Mouse (Mus musculus): ENCODE data around the gene Hoxa2. TPM values are rescaled to one million over a fixed set of nuclear protein-coding genes. Genes with fewer than 3 reads are reported as not detected.
A peak's percentile ranks its signal among the peaks of the same experiment; 100 is the strongest.

Hoxa2 gene
- polyA plus RNA-seq, 1 experiment from 2014 or later, result 3.3 TPM

DNA sequence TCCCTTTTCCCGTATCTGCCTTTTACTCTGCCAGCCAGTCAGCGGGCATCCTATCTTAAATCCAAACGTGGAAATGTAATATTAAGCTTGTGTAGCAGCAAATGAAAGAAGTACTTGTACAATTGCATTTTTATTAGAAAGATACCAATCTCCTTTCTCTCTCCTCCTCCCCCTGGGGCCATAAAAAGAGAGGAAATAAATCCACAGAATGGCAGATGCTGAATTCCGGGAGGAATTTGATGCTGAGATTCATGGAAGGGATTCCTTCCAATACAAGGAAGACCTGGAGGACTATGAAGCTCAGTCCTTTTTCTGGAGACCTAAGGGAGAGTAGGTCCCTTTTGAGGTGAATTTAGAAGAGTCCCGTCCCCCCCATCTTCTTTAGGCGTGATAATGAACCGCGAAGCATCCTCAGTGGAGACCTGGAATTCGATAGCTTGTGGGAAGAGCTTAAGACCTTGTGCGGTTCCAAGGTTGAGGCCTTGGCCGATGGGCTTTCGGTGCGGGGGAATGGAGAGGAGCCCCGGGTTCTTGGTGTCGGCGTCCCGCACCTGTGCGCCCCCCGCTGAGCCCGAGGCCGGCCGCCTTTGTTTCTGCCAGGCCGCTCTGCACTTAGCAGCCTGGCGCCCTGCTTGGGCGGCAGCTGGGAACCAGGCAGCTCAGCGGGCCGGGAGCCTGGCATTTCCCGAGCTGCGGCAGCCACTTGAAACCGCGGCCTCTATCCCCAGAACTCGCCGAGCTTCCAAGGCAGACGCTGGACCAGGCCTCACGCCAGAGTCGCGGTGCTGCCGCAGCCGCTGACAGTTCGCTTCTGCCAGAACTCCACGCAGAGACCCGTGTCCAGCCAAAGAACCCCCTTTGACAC lies 3.8 kb upstream of the Hoxa2 start:
- H3K36me3 ChIP-seq (ENCODE audit: control insufficient read depth, insufficient read depth), result no peaks in the 10 kb centered on the region; the same call in 1 of the 2 replicates
- peak overlapping the region; percentile 38 for H3K9ac ChIP-seq (ENCODE audit: low read depth, low read length)
- peak overlapping the region; percentile 19 for H3K4me3 ChIP-seq (ENCODE audit: low read depth, low read length)
- H3K27ac ChIP-seq (ENCODE audit: low read depth, low read length), result peak overlapping the region; percentile 62; the same call in 1 of the 2 replicates
- peak overlapping the region; percentile 63 for H3K4me2 ChIP-seq (replicated peaks; ENCODE audit: low read depth)
- no peaks in the 10 kb centered on the region for H3K9me3 ChIP-seq (ENCODE audit: control insufficient read depth)
- H3K27me3 ChIP-seq (replicated peaks; ENCODE audit: control insufficient read depth, insufficient read depth, low read length), result peaks cover 26% of the 10 kb centered on the region
- WGBS, result 51% methylated on average over 42 of the region's 42 CpGs
- TF ChIP-seq CTCF (IDR thresholded peaks at IDR 0.05; ENCODE audit: low read depth), result no peak
- H3K4me1 ChIP-seq (replicated peaks; ENCODE audit: control insufficient read depth, insufficient read depth, low read length), result no peaks in the 10 kb centered on the region
- no peak for ATAC-seq

DNA sequence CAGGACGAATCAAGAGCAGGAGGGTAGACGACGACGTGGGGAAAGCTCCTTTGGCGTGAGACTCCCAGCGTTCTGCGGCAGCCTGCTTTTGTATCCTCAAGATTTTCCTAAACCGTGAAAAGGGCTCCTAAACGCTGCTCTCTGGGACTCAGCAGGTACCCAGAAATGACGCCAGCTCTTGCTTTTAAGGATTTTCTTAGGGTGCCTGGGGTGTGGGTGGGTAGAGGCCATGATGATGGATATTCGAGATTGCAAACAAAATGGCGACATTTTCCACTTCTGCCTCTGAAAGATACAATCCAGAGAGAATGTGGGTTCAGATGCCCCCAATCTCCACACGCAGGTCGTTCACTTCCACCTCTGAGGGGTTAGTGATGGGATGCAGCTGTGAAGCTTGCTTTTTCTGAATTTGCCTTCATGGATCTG lies 3.1 kb upstream of the Hoxa2 start:
- Histone ChIP-seq H3K4me2 (replicated peaks; ENCODE audit: low read depth) (peak overlapping the region; percentile 63), H3K27me3 (replicated peaks; ENCODE audit: control insufficient read depth, insufficient read depth, low read length) (peaks cover 33% of the 10 kb centered on the region), H3K4me3 (ENCODE audit: low read depth, low read length) (peak overlapping the region; percentile 19), H3K27ac (ENCODE audit: low read depth, low read length) (peak overlapping the region; percentile 62), H3K4me1 (replicated peaks; ENCODE audit: control insufficient read depth, insufficient read depth, low read length) (no peaks in the 10 kb centered on the region), H3K9me3 (ENCODE audit: control insufficient read depth) (no peaks in the 10 kb centered on the region), H3K36me3 (ENCODE audit: control insufficient read depth, insufficient read depth) (no peaks in the 10 kb centered on the region; the same call in 1 of the 2 replicates), H3K9ac (ENCODE audit: low read depth, low read length) (peak overlapping the region; percentile 0; the same call in 1 of the 2 replicates)
- WGBS, result 65% methylated on average over 14 of the region's 14 CpGs
- ATAC-seq, result no peak
- no peak for TF ChIP-seq CTCF (IDR thresholded peaks at IDR 0.05; ENCODE audit: low read depth)

DNA sequence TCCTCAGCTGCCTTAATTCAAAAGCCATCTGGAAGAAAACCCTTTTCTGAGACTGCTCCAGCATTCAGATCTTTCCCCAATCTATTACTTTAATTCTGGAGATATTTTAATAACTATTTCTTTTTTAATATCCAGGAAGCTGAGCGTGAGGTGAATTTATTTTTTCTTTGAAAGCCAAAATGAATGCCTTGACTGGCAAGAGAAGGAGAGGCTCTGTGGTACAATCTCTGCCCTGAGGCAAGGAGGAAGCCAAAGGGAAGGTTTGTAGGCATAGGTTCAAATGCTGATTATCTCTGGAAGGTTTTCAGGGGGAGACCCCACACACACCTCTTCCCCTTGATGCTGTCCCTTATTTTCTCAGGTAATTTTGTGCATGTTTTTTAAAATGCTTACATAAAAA lies 2.5 kb upstream of the Hoxa2 start:
- H3K4me3 ChIP-seq (ENCODE audit: low read depth, low read length), result peak overlapping the region; percentile 47; the same call in 1 of the 2 replicates
- peak overlapping the region; percentile 0; the same call in 1 of the 2 replicates for H3K9ac ChIP-seq (ENCODE audit: low read depth, low read length)
- peak overlapping the region; percentile 63 for H3K4me2 ChIP-seq (replicated peaks; ENCODE audit: low read depth)
- no peaks in the 10 kb centered on the region for H3K4me1 ChIP-seq (replicated peaks; ENCODE audit: control insufficient read depth, insufficient read depth, low read length)
- no peaks in the 10 kb centered on the region for H3K9me3 ChIP-seq (ENCODE audit: control insufficient read depth)
- no peak for ATAC-seq
- H3K27me3 ChIP-seq (replicated peaks; ENCODE audit: control insufficient read depth, insufficient read depth, low read length), result peaks cover 29% of the 10 kb centered on the region
- no peaks in the 10 kb centered on the region; the same call in 1 of the 2 replicates for H3K36me3 ChIP-seq (ENCODE audit: control insufficient read depth, insufficient read depth)
- 65% methylated on average over 1 of the region's 1 CpGs for WGBS
- no peak for TF ChIP-seq CTCF (IDR thresholded peaks at IDR 0.05; ENCODE audit: low read depth)
- H3K27ac ChIP-seq (ENCODE audit: low read depth, low read length), result peak overlapping the region; percentile 62

DNA sequence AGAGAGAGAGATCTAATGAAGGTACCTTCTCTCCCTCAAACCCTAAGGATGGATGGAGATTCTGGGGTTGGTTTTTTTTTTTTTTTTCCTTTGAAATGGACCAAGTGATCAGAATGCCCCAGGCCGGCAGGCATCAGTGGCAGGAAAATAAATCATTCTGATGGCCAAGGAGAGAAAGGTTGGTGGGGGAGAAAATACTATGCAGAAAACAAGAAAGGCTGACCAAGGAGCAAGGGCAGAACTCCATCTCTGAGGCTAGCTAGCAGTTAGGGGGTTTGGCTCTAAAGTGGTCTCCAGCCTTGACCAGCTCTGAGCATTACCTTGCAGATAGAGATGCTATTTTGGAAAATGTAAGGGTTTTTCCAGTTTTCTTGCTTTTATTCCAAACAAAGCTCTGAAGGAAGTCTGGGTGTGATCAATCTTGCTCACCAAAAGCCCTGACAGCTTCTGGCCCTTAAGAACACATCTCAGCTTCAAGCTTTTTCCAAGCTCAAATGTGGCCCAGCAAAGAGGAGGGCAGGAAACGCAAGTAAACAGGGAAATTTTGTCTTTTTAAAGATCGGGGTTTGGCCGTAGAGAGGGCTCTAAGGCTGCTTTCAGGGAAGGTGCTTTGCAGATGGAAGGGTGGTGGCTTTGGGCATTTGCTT lies 1.9 kb upstream of the Hoxa2 start:
- 62% methylated on average over 4 of the region's 4 CpGs for WGBS
- 0 out of 2 replicates have a peak overlapping the region, but pooled peaks have one; percentile 0 for H3K9ac ChIP-seq (ENCODE audit: low read depth, low read length)
- ATAC-seq, result no peak
- peaks cover 24% of the 10 kb centered on the region for H3K27me3 ChIP-seq (replicated peaks; ENCODE audit: control insufficient read depth, insufficient read depth, low read length)
- peak overlapping the region; percentile 63 for H3K4me2 ChIP-seq (replicated peaks; ENCODE audit: low read depth)
- H3K4me3 ChIP-seq (ENCODE audit: low read depth, low read length), result peak overlapping the region; percentile 47
- no peaks in the 10 kb centered on the region for H3K4me1 ChIP-seq (replicated peaks; ENCODE audit: control insufficient read depth, insufficient read depth, low read length)
- H3K27ac ChIP-seq (ENCODE audit: low read depth, low read length), result peak overlapping the region; percentile 17; the same call in 1 of the 2 replicates
- no peaks in the 10 kb centered on the region; the same call in 1 of the 2 replicates for H3K36me3 ChIP-seq (ENCODE audit: control insufficient read depth, insufficient read depth)
- TF ChIP-seq CTCF (IDR thresholded peaks at IDR 0.05; ENCODE audit: low read depth), result no peak
- no peaks in the 10 kb centered on the region for H3K9me3 ChIP-seq (ENCODE audit: control insufficient read depth)

DNA sequence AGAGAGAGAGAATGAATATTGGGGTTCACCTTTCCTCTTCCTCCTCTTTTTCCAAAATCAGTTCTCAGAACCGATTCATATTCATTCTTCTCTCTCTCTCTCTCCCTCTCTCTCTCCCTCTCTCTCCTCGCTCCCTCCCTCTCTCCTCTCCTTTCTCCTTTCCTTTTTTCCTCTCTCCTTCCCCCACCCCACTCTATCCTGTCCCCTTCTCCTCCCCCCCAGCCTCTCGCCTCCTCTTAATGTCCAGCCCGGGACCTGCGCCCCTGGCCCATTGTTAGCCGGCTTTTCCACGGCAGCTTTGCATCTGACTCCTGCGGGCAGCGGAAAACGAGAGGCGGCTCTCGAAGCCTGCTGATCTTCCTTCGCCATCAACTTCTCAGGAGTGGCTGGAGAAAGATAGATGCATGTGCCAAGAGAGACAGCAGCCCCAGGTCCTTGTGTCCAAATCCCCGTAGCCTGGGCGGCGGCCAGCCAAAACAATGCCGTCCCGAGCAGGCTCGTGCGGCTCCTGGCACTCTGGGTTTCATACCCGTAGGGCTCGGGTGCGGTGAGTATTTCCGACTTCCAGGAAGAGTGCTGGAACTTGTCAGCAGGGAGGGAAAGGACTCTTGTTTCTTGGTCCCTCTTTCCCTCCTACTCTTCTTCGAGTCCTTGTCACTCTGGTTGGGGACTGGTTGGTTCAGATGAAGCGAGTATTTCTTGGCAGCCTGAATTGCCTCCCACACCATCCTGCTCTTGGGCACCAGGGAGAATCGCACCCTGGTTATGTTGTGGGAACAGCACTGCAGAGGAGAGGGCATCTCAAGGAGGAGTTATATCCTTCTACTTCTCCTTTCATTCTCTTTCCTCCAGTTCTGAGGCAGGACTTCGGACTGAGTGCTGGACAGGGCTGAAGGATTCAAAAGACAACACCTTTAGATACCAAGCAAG lies 1.1 kb upstream of the Hoxa2 start:
- ATAC-seq, result no peak

More for the DNA sequence above, 1.1 kb upstream of the Hoxa2 start:
- Histone ChIP-seq H3K27ac (ENCODE audit: low read depth, low read length) (peak overlapping the region; percentile 73), H3K9ac (ENCODE audit: low read depth, low read length) (peak overlapping the region; percentile 71), H3K4me1 (replicated peaks; ENCODE audit: control insufficient read depth, insufficient read depth, low read length) (no peaks in the 10 kb centered on the region), H3K36me3 (ENCODE audit: control insufficient read depth, insufficient read depth) (no peaks in the 10 kb centered on the region; the same call in 1 of the 2 replicates), H3K27me3 (replicated peaks; ENCODE audit: control insufficient read depth, insufficient read depth, low read length) (peaks cover 24% of the 10 kb centered on the region), H3K9me3 (ENCODE audit: control insufficient read depth) (no peaks in the 10 kb centered on the region), H3K4me3 (ENCODE audit: low read depth, low read length) (peak overlapping the region; percentile 47), H3K4me2 (replicated peaks; ENCODE audit: low read depth) (peak overlapping the region; percentile 63)
- no peak for TF ChIP-seq CTCF (IDR thresholded peaks at IDR 0.05; ENCODE audit: low read depth)
- WGBS, result 44% methylated on average over 28 of the region's 28 CpGs

Measured in intestine, postnatal 0 days (tissue).